In genomic region chr9:51974871-51975270, GRCm38 (mm10) we compare ENCODE assay signal across 35 mouse cellular contexts.
"Had no signal": no experiment of that assay in that cellular context is flagged by ENCODE, and none has a peak within 500 bp of the region (broad histone marks: within the 10 kb centered on the region; RNA-seq: fewer than 3 reads in every experiment).

No protein-coding gene starts in this region.

- H3K27ac ChIP-seq: heart, embryonic 10.5 days; heart, embryonic 13.5 days; heart, embryonic 15.5 days; hindbrain, embryonic 10.5 days; hindbrain, embryonic 12.5 days; hindbrain, embryonic 13.5 days; hindbrain, embryonic 14.5 days; hindbrain, embryonic 15.5 days; hindbrain, postnatal 0 days; intestine, embryonic 15.5 days; kidney, embryonic 15.5 days; kidney, postnatal 0 days; layer of hippocampus, adult 2 months had no signal

- H3K27me3 ChIP-seq: heart, embryonic 12.5 days; heart, embryonic 13.5 days; heart, embryonic 15.5 days; hindbrain, embryonic 12.5 days; hindbrain, embryonic 13.5 days; hindbrain, embryonic 15.5 days; intestine, embryonic 15.5 days; kidney, embryonic 15.5 days had no signal

- H3K9me3 ChIP-seq: heart, embryonic 10.5 days; heart, embryonic 12.5 days; heart, embryonic 13.5 days; heart, embryonic 15.5 days; hindbrain, embryonic 10.5 days; hindbrain, embryonic 12.5 days; hindbrain, embryonic 13.5 days; hindbrain, embryonic 15.5 days; intestine, embryonic 15.5 days; kidney, embryonic 15.5 days had no signal

- H3K4me1 ChIP-seq: hindbrain, embryonic 10.5 days; hindbrain, embryonic 12.5 days; hindbrain, embryonic 13.5 days; hindbrain, embryonic 15.5 days; intestine, embryonic 15.5 days; kidney, embryonic 15.5 days had no signal

- H3K9ac ChIP-seq: heart, embryonic 12.5 days; heart, embryonic 13.5 days; heart, embryonic 15.5 days; hindbrain, embryonic 12.5 days; hindbrain, embryonic 13.5 days; hindbrain, embryonic 14.5 days; hindbrain, embryonic 15.5 days; intestine, embryonic 15.5 days; kidney, embryonic 15.5 days had no signal

- H3K4me3 ChIP-seq: heart, embryonic 10.5 days; heart, embryonic 12.5 days; heart, embryonic 13.5 days; heart, embryonic 15.5 days; hindbrain, embryonic 10.5 days; hindbrain, embryonic 12.5 days; hindbrain, embryonic 13.5 days; hindbrain, embryonic 15.5 days; intestine, embryonic 15.5 days; kidney, embryonic 15.5 days; layer of hippocampus, adult 2 months had no signal

- H3K4me2 ChIP-seq: heart, embryonic 11.5 days; heart, embryonic 12.5 days; heart, embryonic 13.5 days; heart, embryonic 15.5 days; hindbrain, embryonic 12.5 days; hindbrain, embryonic 13.5 days; hindbrain, embryonic 14.5 days; hindbrain, embryonic 15.5 days; intestine, embryonic 15.5 days; kidney, embryonic 15.5 days had no signal

- H3K36me3 ChIP-seq: heart, embryonic 10.5 days; heart, embryonic 12.5 days; heart, embryonic 13.5 days; heart, embryonic 15.5 days; hindbrain, embryonic 10.5 days; hindbrain, embryonic 12.5 days; hindbrain, embryonic 13.5 days; hindbrain, embryonic 15.5 days; intestine, embryonic 15.5 days; kidney, embryonic 15.5 days had no signal

- DNase-seq: heart, postnatal 10 days; heart, postnatal 14 days; heart, postnatal 36 days; heart, postnatal 4 days; kidney, adult 11 months; kidney, adult 18-20 months; kidney, adult 2 months; kidney, adult 8-10 months; kidney, adult 9 months; kidney, postnatal 10 days; kidney, postnatal 14 days; kidney, postnatal 25 days; kidney, postnatal 36 days; kidney, postnatal 4 days; layer of hippocampus, adult 9-11 months; layer of hippocampus, postnatal 36 days had no signal

- ATAC-seq: hindbrain, embryonic 16.5 days; hindbrain, postnatal 0 days; inflammation-experienced regulatory T-cells, adult 6 months; intestine, embryonic 15.5 days; intestine, embryonic 16.5 days; intestine, postnatal 0 days had no signal
